Mouse (Mus musculus) kidney, adult 8-10 months (tissue): Measurements from ENCODE around the gene Hspb6.
A peak's percentile ranks its signal among the peaks of the same experiment; 100 is the strongest.

Experiments used
- DNase-seq, 2 experiments: peaks; one replicate each; pipeline ENCODE4 v3.0.0; 2022

The Hspb6 gene

DNA sequence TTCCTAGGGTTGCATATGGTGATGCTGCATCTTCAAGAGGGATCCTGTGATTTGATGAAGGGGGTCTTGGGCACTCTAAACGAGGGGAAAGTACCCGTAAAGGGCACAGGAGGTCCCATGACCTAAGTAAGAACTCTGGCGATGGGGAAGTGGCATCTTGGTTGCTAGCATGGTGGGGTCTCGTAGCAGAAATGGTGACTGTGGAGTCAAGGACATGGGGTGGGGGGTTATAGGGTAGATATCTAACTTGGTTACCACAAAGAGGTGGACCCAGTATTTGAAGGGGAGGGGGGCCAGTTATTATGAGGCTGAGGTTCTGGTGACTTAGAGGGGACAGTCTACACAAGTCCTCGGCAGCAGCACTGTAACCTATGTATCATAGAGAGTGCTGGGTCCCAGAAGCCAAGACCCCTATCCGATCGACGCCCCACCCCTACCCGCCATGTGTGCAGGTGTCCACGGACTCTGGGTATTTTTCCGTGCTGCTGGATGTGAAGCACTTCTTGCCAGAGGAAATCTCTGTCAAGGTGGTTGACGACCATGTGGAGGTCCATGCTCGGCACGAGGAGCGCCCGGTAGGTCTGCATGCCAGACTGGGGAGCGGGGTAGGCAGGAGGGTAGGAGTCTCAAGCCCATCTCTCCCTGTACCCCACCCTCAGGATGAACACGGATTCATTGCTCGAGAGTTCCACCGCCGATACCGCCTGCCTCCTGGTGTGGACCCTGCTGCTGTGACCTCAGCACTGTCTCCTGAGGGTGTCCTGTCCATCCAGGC is 2.0 kb downstream of the Hspb6 start:
- no peak for DNase-seq

DNA sequence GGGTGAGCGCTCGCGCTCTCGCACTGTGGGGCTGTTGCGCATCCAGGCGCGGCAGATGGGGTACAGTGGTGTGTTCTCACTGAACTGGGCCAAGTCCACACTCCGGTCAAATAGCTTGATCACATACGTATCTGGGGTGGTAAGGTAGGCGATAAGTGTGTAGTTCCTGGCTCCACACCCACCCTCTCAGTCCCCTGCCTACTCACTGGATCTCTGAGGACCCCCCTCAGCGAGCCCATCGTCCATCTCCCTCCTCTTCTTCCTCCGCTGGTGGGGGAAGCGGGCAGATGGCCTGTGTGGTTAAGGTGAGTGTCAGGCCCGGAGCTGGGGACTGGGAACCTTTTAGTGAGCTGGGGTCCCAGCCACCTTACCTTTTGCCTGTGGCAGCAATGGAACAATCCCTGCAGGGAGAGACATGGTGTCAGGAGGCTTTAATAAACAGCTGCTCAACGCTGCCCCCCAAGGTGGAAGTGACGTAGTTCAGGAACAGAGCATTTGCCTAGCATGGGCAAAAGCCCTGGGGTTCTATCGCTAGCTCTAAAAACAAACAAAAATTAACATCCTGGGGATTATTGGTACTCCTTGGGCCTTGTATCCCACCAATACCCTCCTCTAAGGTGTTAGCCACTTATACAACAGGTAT is 5.0 kb downstream of the Hspb6 start:
- peak in 1 of 2 experiments; percentile 28 for DNase-seq

DNA sequence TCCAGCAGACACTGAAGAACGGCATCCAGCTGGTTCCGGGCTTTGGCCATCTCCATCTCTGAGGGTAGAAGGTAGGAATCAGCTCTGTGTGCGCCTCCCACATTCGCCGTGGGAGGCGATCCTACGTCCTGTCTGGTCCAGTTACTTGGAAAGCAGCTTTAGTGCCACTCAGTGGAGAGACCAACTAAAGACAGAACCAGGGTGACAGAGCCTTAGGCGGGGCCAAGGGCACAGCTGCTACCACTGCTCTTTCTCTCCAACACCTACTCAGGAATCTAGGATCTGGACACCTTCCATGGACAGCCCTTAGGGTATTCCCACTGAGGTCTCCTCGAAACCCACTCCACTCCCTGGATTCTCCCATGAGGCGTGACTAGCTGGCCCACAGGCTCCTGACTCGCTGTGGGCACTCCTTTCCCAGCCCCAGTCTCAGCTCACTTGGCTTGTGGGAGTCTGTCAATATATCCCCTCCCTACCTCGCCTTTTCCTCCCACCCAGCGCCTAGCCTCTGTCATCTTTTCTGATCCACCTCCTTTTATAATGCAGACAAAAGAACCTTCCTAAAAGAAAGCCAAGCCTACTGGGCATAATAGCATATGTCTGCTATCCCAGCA is 6.0 kb downstream of the Hspb6 start:
- no peak for DNase-seq

DNA sequence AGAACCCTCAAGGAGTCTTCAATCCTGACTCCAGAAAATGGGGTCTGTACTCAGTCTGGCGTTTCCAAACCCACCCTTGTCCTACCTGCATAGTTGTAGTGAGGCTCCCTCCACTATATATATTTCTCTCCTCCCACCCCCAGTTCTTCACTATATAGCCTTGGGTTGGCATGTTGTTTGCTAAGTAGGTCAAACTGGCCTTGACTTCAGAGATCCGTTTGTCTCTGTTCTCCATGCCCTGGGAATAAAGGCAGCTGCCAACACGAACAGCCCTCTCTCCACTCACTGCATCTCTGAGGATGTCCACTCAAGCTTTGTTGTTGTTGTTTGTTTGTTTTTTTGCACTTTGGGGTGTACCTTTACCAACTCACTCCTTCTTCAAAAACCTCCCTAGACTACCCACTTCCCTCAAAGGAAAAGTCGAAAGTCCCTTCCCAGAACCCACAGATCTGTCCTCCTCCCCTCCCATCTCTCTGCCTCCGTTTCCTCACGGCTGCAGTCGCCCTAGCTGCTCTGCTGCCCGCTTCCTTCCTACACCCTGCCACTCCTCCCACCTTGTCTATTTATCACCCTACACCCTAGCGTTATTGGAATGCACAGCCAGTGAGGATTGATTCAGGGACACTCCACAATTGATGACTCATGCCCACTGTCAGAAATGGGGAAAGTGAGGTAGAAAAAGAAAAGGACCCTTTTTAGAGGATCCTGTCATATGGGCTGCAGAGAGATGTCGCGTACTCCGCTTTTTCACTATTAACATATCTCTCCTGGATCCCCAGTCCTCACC is 6.9 kb downstream of the Hspb6 start:
- no peak for DNase-seq

DNA sequence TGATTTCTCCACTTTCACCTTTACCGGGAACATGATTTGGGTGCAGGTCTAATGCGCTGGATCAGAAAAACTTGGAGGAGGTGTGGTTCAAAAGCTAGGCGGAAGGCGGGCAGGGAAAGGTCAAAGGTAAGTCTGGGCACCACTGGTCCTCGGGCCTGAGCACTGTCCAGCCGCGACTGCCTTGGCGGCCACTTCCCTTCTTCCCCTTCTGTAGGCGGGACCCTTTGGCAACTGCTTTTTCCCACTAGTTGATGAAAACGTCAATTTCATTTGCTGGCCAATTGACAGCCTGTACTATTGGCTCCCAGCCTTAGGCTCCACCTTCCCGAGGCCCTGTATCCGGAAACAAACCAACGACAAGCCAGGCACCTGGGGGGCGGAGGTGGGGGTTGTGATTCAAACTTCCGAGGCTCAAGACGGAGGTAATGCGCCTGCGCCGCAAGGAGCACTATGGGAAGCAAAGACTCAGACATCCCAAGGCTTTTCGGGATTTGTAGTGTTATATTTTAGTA is 7.5 kb downstream of the Hspb6 start, which contains the start of gene Lin37:
Lin37 (minus strand) TSS at position 396 of the 512 bp plus-strand sequence.
- DNase-seq = peak; percentile 99 to 100

DNA sequence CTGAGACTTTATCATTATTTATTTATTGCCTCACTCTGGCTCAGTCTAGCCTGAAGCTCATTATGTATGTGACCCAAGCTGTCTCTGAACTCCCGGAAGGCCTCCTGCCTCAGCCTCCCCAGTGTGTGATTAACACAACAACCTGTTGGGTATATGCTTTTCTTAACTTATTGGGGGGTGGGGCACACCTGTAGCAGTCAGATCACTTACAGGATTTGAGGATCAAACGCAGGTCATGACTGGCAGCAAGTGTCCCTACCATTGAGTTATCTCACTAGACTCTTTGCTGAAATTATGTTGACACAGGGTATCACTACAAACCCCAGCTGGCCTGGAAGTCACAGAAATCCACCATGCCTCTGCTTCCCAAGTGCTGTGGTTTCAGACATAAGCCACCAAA is 8.3 kb downstream of the Hspb6 start:
- no peak for DNase-seq

DNA sequence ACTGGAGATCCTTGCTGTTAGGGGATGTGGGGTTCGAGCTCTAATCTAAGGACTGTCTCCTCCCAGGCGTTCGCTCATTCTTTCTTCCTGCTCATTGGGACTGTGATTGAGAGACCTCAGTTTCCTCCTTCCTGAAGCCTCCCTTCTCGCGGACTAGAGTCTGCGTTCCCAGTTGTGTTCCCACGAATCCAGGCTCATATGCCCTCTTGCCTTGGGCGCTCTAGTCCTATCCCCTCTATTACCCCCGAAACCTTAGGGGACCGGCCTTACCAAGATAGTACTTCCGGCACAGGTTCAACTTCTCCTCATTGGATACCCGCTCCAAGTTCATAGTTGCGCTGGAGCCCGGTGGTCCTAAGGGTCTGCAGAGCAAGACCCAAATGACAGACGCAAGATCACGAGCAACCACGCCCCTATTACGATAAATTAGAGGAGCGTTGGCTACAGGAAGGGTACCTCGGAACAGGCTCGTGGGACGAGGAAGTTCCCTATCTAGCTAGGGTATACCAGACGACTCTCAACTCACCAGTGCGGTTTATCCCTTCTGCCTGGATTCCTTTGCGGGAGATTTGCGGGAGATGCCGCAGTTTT is 10.6 kb downstream of the Hspb6 start:
- DNase-seq = no peak

DNA sequence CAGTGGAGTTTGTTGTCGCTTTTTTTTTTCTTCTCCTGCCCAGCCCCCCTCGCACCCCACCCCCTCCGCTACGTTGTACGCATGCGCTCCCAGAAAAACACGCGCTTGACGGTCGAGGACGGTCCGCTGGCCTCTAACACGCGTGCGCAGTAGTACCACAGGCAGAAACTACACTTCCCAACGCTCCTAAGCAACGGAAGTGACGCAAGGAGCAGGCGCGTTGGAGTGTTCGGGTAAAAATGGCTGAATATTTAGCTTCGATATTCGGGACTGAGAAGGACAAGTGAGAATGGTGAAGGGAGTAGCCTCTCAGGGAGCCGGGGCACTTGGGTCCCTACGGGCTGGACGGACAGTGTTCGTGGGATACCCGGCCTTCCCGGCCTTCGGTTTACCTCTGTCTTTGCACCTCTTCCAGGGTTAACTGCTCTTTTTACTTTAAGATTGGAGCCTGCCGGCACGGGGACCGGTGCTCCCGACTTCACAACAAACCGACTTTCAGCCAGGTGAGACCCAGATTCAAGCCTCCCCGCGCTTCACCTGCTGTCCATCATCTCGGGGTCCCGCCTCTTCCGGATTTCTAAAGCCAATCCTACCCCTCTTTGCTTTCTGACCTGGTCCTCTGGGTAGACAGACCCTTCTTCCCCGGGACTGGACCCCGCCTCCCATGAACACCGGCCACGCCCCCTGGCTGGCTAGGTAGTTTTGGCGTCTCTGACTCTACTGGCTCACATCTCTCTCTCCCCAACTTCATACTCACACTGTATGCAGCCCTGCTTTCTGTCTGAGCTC is 11.3 kb downstream of the Hspb6 start, which contains the start of the genes U2af1l4, Gm49396 and Psenen:
U2af1l4 (plus strand) TSS at position 185 of the 789 bp plus-strand sequence.
Gm49396 (plus strand) TSS at position 228 of the 789 bp plus-strand sequence.
Psenen (minus strand) TSS at position 511 of the 789 bp plus-strand sequence.
- DNase-seq = peak; percentile 96 to 97

DNA sequence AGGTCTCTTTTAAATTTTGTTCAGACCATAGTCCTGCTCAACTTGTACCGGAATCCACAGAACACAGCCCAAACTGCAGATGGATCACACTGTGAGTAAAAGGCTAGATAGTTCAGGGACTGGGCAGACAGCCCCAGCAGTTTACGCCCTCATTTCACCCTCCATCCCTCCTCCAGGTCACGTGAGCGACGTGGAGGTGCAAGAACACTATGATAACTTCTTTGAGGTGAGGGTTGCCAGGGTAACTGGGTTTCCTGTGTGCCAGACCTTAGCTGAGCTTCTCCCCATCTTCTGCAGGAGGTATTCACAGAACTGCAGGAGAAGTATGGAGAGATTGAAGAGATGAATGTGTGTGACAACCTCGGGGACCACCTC is 11.9 kb downstream of the Hspb6 start:
- DNase-seq = no peak

DNA sequence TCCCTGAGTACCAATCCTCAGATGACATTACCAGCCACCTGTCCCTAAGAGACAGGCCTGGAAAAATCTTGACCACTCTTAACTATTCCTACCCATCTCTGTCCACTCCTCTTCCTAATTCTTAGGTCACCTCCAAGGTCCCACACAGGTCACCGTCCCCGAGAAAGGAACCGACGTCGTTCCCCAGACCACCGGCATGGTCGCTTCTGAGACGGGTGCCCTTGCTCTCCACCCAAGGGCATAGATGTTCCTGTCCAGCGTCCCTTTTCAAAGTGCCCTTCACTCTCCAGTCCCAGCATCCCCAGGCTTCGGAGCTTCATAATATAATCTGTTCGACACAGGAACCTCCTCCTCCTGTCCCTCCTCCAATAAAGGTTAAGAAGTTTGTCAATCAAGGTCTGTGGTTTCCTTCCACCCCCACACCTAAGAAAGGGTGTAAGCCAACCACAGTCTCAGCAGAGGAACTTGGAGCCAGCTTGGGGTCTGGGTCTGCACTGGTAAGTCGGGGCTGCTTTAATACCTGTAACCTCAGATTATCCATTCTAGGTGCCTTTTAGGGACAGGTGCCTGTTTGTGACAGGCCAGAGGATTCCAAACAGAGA is 13.1 kb downstream of the Hspb6 start, which contains the start of gene Igflr1:
Igflr1 (plus strand) TSS at position 458 of the 602 bp plus-strand sequence.
- DNase-seq = no peak

DNA sequence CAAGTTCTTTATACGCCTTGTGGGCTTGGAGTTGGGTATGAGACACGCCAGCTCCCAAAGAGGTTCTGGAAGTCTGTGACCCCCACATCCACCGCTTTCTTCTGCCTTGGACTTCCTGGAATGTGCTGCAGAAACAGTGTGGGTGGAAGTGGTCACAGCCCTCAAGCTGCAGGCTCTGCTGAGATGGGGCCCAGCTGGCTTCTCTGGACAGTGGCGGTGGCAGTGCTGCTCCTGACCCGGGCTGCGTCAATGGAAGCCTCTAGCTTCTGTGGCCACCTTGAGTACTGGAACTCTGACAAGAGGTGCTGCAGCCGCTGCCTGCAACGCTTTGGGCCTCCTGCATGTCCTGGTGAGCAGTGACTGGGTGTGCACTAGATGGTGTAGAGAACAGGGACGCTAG is 14.1 kb downstream of the Hspb6 start:
- DNase-seq = no peak

DNA sequence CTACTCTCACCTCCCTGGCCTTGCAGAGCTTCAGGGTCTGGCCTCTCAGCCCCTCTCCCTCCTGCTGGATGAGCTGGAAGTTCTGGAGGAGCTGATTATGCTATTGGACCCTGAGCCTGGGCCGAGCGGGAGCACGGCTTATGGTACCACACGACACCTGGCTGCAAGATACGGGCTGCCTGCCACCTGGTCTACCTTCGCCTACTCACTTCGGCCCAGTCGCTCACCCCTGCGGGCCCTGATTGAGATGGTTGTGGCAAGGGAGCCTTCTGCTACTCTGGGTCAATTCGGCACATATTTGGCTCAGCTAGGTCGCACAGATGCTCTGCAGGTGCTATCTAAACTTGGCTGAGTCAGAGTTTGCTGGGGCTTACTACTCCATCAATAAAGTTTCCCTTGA is 15.6 kb downstream of the Hspb6 start:
- DNase-seq = no peak

DNA sequence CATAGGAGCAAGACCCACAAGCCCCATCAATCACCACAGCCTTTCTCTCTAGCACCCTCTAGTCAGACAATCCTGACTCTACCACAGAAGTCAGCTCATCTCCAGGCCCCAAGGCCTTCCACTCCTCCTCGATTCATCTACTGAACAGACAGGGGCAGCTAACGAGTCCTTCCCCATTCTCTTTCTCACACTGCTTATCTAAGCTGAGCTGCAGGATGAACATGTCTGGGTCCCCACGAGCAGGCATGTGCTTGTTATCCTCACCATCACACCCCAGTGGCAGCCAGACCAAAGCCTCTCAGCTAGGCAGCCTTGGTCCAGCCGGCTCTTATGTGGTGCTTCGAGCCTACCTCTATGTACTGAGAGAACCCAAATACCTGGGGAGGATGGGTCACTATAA is 20.4 kb downstream of the Hspb6 start:
- no peak for DNase-seq

DNA sequence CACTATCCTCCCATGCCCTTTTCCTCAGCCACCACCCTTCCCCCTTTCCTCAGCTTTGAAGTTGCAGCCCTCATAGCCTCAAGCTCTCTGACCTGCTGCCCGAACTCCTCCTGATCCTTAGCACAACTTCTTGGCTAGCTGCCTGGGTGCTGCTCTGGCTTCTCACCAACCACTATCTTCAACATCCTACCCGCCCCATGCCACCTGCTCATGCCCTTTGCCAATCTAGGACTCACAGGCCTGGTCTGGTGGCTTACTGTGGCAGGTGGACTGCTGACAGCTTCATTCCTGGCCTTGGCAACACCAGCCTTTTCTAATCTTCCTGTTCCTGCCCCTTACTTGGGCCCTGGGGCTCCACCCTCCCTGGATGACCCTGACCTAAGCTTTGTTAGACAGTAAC is 21.0 kb downstream of the Hspb6 start:
- DNase-seq = peak; percentile 76 to 85

DNA sequence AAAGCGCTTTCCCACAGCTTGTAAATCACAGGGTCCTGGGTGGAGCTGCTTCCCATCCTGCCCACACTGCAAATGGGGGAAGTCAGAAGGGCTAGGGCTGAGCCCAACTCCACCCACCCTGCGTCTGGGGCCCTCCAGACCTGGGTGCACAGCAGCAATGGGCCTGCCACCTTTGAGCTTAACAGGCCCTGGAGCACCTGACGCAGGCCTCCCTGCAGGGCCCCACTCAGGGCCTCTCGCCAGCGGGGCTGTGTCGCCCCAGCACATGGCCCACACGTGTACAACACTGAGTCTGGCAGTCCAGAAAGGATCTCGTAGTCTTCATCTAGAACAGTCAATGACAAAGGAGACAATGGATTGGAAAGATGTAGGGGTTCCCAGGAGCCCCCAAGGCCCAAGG is 28.0 kb downstream of the Hspb6 start:
- no peak for DNase-seq

DNA sequence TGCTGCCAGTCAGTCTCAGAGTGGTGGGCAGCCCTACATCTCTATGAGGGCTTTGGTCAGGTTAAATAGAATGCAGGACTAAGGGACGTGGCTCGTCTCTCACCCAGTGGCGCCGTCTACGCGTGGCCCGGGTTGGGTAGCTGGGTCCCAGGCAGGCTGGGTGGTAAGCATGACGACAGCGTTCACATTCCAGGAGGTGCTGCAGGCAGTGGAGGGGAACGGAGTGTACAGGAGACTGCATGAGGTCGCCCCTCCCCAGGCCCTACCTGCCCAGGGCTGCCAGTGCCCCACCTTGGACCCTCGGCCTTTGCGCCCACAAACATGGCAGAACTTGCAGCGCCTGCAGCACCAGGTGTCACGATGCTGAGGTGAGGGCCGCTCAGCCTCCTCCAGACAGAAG is 29.6 kb downstream of the Hspb6 start:
- no peak for DNase-seq

DNA sequence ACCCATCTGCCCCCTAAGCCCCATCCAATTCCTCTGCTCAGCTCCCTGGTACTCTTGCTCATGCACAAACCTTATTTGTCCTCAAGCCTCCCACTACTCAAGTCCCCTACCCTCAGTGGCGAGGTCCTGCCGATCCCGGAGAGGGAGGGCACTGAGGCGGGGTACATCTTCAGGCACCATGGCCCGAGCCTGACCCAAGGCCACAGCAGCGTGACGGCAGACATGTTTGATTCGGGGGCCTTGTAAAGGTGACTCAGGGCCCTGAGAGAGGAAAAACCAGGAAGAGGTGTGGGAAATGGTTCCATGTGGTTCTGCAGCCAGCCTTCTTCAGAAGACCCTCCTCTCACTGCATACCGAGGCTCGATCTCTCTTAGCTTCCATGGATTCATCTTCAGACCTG is 32.4 kb downstream of the Hspb6 start:
- no peak for DNase-seq

DNA sequence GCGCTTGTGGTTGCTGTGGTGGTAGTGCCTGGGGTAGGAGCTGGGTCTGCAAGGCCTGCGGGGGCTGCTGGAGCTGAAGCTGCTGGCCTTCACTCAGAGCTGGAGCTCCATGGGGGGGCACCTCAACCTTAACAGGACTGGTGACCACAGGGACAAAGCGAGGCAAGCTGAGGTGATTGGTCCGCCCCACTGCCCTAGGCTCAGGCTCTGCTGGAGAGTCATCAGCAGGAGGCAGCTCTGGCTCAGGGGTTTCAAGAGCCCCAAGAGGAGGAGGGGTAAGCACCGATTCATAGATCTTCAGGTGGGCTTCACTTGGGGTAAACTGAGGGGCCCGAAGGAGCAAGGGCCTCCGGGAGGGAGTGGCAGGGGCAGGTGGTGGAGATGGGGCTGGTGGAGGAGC is 33.2 kb downstream of the Hspb6 start:
- DNase-seq = no peak

DNA sequence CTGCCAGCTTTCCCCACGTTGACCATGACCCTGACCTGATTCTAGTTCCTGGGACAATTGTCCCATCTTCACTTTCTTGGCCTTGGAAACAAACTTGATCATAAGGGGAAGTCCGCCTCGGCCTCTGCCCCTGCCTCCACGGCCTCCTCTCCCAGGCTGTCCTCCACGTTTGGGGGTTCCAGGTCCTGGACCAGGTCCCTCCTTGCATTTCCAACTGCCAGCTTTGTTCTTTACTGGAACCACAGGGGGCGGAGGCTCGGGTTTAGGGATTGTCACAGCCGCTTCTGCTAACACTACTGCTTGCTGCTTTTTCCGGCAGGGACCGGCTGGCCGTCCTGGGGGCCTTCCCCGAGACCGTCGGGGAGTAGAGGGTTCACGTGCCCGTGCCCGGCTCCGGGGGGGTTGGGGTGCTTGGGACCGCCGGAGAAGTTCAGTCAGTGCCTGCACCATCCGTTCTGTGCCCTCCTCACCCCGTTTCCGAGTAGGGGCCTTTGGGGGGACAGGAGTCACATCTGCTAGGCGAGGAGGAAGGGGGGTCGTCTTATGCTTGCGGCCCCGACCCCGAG is 34.6 kb downstream of the Hspb6 start:
- no peak for DNase-seq

DNA sequence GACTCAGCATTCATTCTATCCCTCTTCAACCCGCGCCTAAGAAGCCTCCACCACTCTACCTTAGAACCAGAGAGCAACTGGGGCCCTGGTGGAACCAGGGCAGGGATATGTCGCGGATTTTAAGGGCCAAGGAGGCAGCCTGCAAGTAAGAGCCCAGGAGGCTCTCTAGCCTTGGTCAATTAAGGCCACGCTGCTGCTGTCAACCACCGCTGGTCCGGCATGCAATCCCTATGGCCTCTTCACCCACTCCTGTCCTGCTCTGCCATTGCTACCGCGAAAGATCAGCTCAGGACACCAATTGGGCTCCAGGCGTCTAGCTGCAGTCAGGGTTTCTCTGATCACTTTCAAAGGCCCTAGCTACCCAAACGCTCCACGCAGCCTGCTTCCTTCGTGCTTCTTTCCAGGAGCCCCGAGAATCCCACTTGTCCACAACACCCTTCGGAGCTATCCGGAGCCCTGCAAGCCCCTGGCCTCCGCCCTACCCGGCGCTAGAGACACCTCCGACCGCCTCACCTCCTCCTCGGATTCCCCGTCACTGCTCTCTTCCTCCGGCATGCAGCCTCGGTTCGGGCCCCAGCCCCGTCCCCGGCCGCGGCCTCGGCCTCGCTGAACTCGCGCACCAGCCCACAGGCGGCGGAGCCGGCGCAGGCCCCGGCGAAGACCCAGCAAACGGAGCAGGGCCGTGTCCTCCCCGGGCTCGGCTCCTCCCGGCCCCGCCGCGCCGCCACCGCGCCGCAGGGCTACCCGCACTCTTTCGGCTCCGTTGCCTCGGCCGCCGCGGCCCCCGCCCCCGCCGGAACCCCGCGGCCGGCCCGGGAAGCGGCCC is 36.1 kb downstream of the Hspb6 start:
- DNase-seq = peak; percentile 42 to 48
